Mouse (Mus musculus) frontal cortex, postnatal 36 days (tissue): ENCODE measurements at regions not wholly inside any gene's neighbourhood (a gene's known extent, or its start where the extent isn't known, plus 50 kb on each side); places are given as distances from the start of the nearest gene placed in this dataset.
"Not testable (repeated sequence)": the region's sequence is repeated elsewhere in the genome, so short reads cannot be mapped to it uniquely, and the experiment has no call there.

ENCODE experiments used
- DNase-seq, 2 experiments: peaks; one replicate each; pipeline ENCODE4 v3.0.0; 2022; ENCODE audit warnings: low spot score in 2 of 2

DNA sequence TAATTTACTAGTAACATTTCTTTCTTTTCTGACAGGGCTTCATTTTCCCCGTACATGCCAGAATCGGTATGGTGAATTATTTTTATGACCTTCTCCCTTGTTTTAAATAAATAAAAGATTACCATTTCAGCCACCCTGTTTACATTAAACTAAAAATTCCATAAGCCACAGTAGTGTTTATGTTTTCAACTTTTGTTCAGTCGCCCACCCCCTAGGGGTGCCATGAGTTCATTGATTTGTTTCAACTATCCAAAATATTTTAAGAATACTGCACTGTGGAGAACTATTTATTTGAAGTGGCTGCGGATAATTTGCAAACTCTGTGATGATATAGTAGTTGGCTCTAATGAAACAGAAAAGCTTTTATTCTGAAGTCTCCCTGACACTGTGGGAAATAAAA, 132.9 kb downstream of the Tfec start:
- no peak for DNase-seq

DNA sequence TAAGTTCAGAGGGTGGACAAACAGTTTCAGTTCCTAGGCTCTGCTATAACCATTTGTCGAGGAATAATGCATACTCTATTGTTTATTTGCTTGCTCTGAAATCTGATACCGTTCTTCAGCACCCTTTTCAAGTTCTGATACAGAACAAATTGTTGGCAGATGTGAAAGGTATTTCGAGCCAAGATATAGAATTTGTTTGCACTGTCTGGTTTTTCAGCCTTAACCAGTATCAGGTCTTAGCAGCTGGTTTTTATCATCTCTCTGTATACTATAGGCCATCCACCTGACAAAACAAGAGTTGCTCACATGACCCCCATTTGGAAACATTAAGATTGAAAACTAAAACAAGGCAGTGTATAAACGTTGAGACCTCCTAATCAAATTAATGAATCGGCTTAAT, 133.5 kb downstream of the Tfec start:
- no peak for DNase-seq

DNA sequence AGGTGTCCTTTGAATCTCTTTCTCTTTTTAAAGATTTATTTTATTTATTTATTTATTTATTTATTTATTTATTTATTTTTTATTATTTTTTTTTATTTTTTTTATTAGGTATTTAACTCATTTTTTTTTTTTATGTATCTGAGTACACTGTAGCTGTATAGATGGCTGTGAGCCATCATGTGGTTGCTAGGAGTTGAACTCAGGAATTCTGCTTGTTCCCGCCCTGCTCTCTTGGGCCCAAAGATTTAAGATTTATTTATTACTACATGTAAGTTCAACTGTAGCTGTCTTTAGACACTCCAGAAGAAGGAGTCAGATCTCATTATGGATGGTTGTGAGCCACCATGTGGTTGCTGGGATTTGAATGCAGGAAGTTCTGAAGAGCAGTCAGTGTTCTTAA, 143.2 kb downstream of the Tfec start:
- DNase-seq = not testable (repeated sequence)

DNA sequence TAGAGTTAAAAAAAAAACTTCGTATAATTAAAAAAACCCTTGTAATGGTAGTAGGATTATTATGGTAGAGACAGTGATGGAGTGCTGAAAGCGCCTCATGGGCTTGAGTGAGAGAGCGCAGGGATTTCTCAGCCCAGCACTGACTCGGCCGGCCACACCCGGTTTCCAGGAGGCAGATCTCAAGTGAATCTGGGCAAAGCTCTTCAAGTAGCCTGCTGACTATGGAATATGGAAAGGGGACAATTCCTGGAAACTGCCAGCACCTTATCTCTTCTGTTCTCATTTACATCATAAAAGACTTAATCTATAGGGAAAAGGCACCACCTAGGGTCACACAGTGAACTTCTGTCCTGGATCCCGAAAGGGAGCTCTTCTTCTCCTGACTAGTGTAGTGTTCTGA, 165.1 kb downstream of the Tfec start:
- no peak for DNase-seq

DNA sequence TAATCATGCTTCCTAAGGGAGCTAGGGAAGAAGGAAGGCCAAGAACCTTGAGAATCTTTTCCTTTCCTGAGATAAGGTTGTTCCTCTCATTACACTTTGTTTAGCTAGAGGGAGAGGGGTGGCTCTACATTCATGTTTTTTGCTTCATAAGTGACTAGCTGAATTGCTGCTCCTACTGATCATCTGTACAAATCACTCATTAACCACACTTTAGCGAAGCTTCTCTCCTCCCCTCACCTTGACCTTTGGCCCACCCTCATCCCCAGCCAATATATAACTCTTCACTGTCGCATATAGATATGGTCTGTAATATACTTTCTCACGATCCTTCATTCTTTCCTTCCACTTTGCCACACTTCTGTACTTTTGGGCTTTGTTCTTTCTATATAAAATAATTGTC, 166.1 kb downstream of the Tfec start:
- no peak for DNase-seq

DNA sequence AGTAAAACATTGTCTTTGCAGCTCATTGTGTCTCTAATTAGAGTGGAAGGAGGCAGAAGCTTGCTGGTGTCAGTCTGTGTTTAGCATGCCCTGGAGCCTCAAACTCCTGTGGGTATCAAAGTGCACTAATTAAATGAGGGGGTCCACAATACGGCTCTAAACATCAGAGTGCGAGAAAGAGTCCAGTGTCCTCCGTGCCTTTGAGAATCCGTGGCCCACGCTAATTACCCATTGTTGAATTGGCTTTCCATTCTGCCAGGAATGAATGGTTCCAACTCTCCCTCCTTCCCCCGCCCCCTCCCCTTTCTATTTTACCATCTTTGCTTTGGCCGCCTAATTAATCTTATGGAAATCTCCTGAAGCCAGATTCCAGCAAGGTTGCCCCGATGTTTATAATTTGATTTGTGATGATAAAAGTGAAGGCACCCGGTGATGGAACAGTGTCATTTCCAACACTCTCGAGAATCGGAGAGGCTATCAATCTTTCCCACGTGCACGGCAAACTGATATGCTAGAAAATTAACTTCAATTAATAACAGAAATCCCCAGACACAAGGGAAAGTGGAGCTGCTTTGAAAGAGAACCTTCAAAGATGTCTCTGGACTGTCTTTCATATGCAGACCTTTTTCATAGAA, 170.9 kb downstream of the Tfec start:
- DNase-seq = no peak

DNA sequence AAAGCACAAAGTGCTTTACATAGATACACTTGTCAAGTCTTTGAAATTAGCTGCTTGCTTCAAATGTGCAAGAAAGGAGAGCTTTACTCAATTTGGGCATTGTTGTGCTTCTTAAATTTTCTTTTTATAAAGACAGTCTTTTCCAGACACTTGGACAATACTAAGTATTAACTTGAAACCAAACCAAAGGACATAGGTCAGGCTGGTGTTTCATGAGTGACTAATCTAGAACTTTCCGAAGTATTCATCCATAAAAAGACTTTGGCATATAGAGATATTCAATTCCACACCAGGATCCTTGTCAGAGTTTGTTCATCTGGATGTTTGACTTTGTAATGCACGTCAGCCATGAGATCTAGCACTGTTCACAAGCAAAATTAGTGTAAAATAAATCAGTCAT, 173.0 kb downstream of the Tfec start:
- DNase-seq = no peak

DNA sequence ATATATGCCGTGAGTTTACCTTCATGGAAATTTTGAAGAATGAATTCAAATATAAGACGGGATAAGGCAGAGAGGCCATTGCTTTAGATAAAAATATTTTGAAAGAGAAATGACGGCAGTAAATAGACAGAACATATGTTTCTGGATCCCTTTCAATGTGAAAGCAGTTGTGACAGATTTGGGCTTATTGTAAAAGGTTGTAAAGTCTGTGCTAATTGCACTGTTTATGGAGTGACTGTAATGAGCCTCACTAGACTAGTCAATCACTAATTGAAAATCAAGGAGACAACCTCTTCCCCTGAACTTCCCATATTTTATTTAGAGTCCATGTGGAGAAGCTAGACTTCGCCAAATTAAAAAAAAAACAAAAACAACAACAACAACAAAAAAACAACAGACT, 193.7 kb downstream of the Tfec start:
- DNase-seq = no peak

DNA sequence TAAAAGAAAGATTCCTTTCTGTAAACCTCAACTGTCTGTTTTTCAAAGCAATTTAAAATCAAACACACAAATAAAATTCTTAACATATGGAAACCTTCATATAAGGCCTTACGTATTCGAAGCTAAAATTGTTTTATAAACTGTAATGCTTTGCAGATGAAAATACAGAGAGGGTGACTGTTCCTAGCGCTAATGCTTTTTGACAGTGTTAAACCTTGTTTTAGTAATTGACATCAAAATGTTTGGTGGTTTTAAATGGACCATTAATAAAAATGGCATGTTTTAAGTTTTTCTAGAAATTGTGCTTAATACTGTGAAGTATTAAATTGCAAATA, 194.9 kb downstream of the Tfec start:
- no peak for DNase-seq

DNA sequence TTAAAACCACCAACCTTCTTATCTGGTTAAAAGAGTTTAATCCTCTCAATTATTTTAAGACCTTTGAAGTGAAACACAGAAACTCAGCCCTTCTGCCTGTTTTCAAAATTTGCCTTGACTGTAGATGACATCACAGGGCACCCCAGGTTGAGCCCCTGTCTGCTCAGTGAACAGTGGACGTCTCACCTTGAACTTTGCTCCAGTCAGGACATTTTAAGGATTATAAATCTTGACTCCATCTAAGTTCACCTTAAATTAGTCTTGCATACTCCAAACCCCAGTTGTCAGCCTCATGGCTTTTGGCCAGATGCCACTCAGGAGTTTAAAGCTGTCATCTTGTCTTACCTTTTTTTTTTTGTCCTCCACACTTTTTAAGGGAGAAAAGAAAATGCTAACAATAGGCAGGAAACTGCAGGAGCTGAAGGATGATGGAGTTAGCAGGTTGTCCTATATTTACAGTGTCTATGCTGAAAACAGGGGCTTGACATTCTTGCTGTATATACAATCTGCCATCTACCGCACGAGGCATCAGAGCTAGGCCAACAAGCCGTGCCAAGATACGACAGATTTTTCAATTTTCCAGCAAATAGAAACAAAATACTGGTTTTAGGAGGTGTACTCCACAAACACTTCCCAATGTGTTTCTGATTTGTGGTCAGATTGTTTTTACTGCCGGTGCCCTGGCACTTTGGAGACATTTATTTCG, 195.4 kb downstream of the Tfec start:
- DNase-seq = no peak

DNA sequence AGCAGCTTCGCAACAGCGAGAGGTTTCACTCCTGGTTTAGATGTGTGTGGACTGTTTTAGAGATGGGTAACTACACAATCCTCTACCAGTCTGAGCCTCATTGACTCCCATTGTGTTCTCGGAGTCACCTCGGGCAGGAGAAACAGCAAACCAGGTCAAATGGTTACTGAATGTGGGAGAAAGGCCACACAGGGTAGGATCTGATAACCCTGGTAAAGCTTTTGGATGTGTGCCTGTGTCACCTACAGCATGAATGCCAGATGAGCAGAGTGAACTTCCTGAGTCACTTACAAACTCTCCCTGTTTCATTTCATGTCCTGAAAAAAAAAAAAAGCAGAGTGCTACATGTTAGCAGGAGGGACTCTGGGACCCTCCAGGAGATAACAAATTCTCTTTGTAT, 201.0 kb downstream of the Tfec start:
- DNase-seq = no peak

DNA sequence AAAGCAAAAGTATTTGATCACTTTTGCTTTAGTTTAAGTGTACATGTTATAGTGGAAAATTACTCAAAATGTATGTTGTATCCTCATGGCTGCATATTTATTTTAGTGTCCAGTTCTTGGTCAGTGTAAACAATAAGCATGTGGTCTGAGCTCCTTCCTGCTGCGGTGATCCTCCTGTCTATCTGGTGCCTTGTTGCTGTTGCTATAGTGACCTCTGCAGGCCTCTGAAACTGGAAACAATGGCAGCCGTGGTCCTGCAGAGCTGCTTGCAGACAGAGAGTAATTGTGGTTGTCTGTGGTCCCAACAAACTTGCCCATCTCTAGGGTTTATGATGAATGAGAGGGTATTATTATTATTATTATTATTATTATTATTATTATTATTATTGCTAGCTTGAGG, 230.2 kb downstream of the Tfec start:
- DNase-seq = no peak

DNA sequence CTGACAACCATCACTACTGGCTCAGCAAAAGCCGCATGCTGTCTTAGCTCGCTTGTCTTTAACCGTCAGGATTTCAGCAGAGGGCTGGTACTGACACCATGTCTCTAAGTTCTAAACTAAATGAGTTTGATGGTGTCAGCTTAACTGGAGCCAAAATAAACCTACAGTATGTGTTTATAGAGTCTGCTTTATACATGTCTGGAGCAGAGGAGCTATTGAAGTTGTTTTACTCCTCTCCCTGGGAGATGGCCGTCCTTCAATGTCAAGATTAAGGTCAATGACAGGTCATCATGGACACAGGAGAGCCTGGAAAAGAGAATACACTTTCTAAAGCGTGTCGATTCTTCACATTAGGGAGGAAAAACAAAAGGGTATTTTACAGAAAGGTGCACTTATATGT, 231.0 kb downstream of the Tfec start:
- DNase-seq = no peak

DNA sequence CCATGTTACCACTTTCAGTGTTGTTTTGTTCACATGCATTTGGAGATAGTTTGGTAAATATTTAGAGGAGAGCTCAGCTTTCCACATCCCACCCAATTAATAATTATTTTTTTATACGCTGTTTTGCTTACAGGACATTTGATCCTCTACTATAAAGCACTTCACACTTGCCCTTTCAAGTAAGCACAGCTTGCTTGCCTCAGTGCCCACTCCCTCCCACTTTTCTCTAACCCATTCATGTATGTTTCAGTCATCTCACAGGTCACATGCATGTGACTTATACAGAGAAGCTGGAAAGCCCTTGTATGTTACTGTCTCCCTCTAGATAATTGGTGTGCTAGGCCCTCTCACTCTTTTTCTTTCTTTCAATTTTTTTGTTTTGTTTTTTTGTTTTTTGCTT, 252.0 kb downstream of the Tfec start:
- no peak for DNase-seq

DNA sequence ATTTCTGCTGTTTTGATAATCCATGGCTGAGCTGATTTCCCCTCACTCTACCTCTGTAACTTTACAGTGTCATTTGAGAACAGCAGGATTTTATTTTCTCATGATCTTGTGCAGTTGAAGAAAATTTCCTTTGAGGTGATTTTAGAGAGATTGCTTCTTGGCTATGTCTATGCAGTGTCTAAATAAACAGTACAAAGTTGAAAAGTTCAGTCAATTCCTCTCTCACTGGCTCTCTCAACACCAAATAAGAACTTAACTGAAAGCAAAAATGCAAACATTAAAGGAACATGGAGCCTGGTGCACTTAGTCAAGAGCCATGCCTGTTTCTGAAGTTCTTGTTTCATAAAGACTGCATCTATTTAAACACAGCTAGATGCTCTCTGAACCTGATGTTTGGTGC, 254.7 kb downstream of the Tfec start:
- no peak for DNase-seq

DNA sequence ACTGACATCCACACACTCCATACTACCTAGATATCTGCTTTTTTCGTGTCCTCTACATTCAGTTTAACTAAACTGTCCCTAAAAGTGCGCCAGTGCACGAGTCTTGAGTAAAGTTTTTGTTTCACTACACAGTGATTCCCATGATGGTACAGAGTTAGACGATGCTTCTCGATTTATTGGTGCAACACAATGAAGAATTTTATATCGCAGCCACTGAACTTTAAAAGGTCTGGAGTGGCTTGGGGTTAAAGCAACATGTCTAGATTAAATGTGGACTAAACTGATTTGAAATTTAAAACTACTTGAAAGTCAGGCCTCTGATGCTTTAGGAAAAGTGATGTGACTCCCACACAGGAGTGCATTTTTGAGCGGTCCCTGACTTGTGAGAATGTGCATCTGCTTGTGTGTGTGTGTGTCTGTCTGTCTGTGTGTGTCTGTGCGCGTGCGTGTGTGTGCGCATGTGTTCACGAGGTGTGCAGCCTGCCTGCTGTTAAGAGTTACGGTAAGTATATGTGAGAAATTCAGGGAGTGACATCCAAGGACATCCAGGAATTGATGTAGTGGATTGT, 261.4 kb downstream of the Tfec start:
- DNase-seq = no peak

DNA sequence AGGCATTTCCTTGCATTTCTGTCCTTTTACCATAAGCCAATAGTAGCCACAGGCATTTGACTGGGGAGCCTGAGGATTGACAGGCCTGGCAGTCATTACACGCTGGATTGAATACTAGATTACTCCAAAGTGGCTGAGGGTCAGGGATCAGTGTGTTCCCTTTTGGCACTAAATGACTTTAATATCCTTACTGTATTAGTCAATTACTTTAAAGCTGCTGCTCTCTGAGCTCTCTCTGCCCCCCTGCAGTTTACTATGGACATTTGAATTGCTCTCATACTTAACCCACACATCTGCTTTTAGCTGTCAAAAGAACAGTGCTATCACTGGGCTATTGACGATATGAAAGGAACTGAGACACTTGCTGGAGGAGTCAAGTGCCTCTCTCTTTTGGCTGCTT, 262.1 kb downstream of the Tfec start:
- DNase-seq = no peak

DNA sequence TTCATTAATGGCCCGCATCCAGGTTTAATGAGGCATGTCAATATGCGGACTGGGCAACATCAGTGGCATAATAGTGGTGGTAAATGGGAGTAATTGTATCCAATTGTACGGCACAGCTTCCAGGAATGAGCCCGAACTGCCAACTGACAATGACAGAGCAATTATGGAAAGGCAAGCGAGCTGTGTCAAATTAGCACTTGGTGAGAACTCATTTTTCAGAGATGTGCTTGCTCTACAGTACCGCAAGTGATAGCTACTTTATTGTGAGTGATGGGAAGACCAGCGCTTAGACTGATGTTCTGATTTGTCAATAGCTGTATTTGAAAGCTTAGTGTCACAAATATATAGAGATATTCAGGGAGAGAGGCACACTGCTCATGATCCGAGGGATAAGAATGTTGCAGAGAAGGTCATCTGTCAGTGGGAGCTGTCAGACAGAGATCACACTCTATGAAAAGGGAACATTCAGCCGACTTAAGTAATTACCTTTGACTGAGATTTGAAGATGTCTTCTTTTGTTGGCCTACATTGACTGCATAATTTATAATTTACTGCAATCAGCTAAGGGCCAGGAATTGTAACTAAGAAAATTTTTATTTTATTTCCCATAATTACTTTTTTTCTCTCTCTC, 290.7 kb downstream of the Tfec start:
- no peak for DNase-seq

DNA sequence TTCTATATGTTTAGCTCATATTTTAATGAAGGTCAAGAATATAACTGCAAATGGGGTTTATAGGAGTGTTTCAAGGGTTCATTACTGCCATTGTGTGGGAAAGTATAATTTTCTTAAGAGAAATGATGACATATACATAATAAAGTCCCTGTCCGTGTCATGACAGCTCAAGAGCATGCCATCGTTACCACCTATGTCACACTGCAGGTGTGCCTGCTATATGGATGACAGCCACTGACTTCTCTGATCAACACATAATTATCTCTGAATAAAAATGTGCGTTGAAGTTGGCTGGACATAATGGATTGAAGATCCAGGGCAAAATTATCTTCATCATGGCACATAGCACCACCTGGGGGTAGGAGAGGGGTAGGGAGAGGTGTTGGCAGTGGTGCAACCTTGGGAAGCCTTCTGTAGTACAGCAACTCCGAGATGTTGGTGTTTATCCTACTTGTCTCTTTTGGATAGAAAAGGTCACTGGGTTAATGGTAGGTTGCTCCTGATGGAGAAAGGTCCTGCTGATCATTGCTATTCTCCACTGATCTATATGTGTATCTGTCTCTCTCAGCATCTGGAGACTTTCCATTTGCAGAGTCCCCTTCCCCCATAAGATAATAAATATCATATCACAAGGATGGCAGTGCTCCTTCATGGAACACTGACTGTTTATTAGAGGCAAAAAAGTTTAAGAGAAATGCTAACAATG, 291.4 kb downstream of the Tfec start:
- no peak for DNase-seq

DNA sequence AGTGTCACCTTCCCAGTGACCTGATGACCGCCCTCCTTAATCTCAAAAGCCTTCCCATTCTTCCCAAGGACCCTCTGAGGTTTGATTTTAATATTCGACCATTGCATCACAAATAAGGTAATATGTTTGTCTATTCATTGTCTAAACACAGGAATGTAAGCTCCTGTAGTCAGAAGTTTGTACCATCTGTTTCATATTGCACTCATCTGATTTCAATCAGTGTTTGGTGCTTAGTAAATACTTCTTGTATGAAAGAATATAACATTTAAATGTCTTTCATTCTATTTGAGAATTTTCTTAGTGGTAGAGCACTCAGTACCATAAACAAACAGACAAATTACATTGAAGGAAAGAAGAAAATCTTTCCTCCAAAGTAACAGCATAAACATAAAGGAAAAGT, 305.8 kb downstream of the Tfec start:
- no peak for DNase-seq

DNA sequence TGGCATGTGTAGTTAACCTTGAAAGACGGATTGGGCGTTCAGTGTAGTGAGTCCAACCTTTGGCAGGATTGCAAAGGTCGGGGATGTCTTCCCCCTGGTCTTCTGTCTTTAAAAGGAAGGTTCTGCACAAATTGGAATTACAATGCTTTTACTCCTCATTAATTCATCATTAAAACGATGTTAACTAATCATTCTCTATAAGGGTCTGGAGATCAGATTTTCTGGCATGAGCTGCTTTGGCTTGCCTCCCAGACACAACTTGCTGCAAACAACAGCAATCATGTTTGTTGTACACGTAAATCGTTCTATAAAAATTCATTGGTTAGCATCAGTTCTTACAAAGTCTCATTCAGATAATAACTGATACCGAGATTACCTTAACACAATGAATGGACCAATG, 315.9 kb downstream of the Tfec start:
- DNase-seq = no peak

DNA sequence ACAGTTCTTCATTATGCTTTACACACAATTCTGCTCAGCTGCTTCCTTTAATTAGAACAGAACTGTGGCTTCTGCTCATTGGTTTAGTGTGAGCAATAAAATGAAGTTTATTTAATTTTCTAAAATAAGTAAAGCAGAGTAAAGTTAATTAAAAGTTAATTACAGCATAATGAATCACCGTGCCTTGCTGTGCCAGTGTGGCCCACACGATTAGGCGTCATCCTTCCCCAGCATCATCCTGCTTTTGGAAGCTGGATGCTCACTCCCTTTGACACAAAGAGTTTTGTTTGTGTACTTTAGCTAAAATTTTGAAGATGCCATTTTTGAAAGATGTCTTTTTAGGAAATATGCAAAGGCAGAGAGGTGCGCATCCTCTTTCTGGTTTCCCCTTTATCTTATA, 316.4 kb downstream of the Tfec start:
- DNase-seq = no peak

DNA sequence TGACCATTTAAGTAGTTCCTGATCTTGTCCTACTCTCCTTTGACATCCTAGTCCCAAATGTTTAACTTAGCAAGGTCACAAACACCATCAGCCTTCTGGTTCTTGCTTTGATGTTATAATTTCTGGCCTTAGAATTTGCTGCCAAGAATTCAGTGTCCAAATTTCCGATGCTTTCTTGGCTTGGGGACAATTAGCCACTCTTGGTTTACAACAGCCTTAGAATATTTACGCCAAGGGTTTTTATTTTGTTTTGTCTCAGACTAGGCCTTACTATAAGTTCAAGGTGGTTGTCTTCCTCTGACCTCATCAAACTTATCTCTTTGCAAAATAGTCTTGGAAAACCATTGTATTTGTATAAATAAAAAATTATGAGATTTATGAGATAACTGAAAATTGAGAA, 322.4 kb downstream of the Tfec start:
- DNase-seq = no peak
